Mouse (Mus musculus) thymus, postnatal 10 days (tissue): ENCODE results near the gene Cenpu.

ENCODE experiments used
- DNase-seq, 2 experiments: peaks; one replicate each; pipeline ENCODE4 v3.0.0; 2021; ENCODE audit warnings: low spot score in 2 of 2

The Cenpu gene

DNA sequence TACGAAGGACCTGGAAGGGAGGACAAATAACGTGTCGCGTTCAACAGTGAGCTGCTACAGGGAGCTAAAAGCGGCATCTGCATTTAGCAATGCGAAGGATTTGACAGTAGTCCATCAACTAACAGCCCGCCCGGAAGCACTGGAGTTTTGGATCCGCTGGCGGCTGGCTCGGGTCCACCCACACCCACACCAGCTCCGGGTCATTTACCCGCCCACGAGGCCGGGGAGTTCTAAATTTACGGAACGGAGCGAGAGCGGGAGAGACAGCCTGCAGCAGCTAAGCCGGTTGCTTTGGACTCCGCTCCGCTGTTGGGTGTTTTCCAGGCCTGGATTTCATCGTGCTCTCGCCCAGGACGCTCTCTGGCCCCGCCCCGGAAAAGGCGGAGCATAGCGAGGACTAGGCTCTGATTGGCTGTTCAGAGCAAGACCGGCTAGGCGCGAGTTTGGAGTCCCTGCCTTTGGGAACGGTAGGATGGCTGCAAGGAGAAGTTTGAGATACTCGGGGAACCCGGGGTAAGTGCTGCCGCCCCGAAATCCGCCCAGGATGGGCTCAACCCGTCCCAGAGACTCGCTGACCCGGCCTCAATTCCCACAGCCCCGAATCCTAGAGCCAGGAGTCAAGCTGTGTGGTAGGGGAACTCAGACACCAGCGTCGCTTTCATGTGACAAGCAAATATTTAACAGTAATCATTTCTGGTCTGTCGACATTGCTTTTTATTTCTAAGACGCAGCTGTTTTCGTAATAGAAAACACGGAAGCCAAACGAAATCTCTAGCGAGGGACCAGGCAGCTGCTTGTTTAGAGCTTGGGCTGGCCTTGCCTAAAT lies at the start of gene Cenpu:
Gene Cenpu (plus strand): TSS at position 414 of the 826 bp plus-strand sequence.
- DNase-seq, result peak; percentile 97 to 98

DNA sequence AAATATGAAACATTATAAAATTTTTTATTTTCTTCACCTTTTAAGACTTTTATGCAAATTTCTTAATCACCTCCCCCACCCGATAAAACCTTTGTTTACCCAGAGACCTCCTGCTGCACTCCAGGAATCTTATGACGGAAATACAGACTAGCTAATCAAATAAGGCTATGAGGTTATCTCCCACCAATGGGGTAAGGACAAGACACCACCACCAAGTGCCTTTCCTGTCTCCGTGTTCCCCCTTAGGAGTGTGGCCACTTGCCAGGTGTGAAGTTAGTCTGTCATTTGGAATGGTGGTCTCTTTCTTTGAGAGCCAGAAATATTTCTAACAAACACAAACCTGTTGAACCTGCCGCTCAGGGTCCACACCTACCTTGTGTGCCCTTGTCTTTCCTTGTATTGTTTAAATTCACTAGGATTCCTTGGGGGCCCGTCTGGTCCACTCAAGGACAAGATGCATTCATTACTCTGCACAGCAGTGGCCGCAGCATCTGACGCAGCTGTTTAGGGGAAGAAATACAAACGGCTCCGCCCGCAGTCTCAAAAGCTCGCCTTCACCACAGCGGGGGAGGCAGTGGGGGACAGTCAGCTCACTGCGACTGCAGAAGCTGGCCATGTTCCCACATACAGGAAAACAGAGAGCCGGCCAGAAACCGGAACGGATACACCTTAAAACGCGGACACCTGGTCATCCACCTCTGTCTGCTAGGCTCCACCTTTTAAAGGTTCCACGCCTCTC lies 49.3 kb upstream of the Cenpu start:
- no peak for DNase-seq

DNA sequence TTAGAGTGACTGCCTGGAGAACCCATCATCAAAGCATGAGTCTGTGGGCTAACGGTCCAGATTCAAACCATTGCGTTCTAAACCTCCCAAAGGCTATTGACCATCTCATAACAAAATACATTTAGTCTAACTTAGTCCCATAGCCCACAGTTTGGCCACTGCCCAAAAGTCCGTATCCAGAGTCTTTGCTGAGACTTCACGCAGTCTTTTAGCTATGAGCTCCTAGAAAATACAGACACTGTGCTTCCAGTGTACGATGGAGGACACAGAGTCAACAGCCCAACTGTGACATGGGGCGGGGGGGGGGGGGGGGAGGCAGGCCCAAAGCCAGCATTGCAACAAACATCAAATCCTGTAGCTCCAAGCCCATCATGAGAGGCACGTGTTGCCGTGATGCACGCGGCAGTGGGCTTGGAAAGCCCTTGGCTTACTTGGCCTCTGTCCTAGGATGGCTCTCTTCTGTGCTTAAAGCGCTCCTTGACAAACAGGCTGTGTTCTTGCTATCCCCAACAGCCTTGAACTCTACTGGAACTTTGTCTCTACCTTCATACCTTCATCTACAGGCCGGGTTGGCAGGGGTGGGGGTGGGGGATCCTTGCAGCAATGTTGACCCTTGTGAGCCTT lies 48.6 kb upstream of the Cenpu start:
- no peak for DNase-seq

DNA sequence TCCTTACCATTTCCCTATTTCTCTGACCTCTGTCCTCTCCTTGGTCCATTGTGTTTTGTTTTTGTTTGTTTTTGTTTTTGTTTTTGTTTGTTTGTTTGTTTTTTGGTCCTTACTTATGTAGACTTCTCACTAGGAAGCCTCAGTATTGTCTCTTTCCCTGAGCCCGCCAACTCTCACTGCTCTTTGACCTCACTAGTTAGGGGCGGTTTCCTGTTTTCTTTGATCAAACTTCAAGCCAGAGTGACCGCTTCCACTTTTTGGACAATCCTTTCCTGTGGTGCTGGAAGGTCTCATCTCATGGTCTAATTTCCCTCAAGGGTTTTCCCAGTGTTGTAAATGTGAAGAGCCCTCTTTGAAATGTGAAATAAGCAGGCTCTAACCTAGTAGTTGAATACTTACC lies 47.6 kb upstream of the Cenpu start:
- no peak for DNase-seq

DNA sequence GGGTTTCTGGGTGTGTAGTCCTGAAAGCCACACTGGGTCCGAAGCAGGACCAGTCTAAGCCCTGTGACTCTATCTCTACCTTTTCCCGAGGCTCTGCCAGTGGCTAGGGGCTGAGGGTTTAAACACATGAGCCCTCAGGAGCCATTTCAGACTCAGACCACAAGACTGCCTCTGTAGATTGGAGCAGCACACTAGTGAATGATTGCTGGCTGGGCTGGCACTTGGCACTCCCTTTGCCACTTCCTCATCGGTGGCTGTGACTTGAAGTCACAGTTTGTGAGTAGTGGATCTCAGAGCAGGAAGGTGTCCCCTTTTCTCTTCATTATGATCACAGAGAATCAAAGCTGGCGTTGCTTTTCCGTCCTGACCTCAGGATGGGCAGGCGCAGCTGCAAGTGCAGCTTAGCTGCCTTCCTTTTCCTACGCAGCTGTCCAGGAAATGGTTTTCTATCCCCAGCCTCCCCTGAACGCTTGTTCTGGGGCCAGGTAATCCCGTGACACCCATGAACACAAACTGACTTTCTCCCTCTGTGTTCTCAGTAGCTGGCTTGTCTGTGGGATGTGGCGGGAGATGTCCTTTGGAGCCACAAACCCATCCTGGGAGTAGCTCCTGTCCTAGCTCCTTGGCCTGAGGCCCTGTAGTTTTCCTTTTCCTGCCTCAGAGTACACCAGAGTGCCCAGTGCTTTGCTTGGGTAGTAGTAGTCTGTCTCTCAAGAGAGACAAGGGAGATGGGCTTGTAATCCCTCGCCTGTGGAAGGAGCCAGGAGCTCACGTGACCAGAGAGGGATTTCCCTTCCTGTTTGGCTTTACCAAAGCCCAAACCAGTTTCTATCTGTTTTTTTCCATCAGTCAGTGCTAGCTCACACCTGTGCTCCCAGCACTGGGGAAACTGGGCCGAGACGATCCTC lies 43.1 kb upstream of the Cenpu start:
- peak; percentile 12 to 21 for DNase-seq

DNA sequence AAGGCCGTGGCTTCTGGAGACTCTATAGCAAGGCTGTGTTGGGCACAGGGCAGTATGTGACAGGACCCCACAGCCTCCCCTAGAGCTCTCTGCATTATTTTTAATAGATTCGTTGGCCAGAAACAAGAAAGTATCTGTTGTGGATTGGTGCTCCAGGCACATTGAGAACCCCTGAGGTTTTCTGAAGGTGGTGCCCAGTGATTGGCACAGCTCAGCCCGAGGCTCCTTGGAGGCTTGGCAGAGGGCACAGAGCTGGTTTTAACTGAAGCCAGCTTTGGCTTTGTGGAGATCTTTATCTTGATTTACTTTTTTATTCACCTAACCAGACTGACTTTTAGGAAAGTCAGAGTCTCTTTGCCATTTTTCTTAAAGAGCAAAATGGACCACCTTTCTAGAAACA lies 42.4 kb upstream of the Cenpu start:
- no peak for DNase-seq

DNA sequence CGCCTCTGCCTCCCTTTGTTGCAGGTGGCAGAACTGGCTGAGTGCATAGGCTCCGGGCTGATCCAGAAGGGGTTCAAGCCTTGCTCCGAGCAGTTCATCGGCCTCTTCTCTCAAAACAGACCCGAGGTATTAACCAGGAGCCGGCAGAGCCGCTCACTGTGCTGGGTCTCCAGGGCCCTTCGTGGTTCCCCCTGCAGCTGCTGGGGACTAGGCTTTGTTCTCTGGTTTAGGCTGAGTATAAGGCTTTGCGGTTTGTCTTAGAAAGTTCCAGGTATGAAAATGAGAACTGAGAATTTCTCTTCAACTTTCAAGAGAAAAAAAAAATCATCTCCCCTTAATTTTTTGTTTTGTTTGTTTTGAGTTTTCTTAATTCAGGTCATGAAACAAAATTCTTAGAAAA lies 40.5 kb upstream of the Cenpu start:
- peak; percentile 16 to 18 for DNase-seq

DNA sequence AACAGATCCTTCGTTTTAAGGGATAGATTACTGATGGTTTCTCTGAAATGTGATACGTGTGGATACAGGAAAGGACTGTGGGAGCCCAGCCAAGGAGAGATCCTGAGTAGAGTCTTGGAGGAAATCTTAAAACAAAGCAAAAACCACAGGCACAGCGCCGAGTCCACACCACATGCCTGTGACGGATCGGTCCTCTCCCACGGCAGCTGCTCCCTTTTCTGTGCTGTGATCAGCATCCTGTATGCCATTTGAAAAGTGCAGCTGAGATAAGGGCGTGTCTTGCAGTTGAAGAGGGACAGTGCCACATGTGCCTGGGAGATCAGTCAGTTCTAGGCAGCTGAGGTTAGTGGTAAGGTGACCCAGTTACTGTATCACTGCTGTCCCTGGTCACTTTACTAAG lies 39.3 kb upstream of the Cenpu start:
- DNase-seq, result peak; percentile 8 to 30

DNA sequence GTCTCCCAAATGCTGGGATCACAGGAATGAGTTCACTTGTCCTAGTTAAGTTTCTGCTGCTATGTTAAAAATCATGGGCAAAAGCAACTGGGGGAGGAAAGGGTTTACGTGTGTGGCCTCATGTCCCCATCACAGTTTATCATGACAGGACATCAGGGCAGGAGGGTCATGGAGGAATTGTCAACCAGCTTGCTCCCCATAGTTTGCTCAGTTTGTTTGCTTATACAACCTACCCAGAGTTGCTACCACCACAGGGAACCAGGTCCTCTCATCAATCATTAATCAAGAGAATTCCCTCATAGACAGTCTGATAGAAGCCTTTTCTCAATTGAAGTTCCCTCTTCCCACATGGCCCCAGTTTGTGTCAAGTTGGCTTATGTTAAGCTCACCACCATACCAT lies 37.8 kb upstream of the Cenpu start:
- DNase-seq, result no peak

DNA sequence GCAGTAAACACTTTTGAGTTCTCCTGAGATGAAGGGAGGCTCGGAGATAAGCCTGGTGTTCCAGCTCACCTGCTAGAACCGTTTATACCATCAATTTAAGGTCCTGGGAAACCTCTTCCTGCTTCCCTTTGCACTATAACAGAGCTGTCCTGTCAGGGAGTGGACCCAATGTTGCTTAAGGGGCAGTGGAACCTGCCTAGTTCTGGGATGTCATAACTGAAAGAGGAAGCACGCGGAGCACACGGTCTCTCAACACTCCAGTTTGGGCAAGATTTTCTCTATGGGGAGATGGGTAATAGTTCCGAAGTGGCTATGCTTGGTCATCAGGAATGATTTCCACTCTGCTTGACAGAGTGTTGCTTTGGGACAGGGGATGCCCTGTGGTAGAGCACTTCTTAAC lies 31.2 kb upstream of the Cenpu start:
- no peak for DNase-seq

DNA sequence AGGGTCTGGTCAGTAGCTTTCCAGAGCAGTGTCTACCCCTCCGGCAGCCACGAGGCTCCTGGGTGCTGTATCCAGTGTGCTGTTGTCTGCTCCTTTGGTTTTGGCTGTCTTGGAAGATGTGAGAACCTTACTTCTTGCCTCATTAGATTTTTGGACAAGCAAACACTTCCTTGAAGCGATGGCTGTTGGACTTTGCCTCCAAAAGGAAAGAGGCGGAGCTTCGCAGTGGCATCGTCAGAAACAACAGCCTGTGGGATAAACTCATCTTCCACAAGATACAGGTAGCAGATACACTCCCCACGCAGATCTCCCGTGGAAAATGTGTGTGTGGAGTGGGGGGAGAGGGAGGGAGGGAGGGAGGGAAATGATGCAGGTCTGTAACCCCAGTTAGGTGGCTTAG lies 25.7 kb upstream of the Cenpu start:
- DNase-seq, result no peak

DNA sequence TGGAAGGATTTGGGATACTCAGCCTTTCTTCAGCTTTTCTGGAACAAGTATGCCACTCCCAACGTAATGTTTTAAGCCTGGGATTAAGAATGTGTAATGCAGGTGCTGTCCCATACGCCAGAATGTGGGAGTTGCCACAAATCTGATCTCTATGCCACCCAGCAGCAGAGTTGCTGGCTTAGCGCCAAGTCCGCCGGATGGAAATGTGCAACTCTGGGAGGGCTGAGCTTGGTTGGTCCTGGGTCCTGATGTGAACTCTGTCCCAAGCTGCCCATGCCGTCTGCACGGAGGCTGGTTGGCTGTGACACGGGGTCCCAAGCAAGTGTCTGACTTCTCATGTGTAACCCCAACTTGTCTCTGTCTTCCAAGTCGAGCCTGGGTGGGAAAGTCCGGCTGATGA lies 25.0 kb upstream of the Cenpu start:
- no peak for DNase-seq

DNA sequence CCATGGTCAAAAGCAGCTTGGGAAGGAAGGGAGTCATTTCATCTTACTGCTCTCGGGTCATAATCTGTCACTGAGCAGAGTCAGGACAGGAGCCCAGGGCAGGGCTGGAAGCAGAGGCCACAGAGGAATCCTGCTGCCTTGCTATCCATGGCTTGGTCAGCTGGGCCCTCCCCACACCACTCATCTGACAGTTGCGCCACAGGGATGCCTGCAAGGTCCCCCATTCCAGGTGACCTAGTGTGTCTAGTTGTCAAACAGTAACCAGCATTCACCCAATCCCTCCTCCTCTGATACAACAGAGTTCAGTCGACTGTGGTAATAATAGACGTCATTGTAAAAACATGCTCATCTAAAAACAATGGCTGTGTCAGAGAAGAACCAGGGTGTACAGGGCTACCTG lies 22.3 kb upstream of the Cenpu start:
- DNase-seq, result no peak

DNA sequence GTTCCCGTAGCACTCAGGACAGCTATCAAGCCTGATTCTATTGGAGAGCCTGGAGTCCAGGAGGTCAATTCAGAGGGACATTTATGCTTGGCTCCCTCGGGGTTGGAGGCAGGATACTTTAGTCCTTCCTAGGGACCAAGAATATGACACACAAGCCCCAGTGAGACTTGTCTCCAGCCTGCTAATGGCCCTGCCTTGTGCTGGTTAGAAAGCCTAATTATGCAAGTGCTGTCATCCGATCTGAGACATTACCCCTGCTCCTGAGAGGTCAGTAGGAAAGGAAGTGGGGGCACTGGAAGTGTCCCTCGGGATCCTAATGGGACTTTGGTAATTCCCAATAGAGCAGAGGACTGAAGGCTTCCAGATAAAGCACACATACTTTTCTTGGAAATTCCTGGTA lies 21.3 kb upstream of the Cenpu start:
- no peak for DNase-seq

DNA sequence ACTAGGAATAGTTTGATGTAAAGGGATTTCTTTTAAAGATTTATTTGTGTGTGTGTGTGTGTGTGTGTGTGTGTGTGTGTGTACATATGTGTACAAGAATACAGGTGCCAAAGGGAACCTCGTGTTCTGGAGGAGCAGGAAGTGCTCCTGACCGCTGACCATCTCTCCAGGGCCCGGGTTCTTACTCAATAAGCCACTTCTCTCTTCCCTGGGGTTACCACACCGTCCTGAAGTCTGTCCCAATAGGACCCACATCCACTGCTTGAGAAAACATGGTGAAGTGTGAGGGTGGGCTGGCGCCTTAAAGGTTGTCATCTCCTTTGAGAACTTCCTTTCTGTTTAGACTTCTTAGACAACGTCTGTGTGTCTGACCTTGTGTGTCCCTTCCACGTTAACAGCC lies 17.9 kb upstream of the Cenpu start:
- DNase-seq, result no peak

DNA sequence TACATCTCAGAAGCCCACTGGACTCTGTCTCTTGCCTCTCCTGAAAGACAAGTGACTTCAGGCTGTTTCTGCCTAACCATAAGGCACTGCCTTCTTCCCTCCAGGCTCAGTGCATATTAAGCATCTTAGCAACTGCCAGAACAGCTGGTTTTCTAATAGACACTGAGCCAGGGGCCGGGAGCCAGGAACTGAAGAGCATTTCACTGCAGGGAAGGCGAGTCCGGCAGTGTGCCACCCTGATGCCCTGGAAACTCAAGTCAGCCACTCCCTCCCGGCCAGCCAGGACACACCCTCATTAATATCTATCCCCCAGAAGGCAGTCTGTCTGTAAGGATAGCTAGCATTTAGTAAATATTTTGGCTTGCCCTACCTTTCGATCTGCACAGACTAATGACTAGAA lies 12.1 kb upstream of the Cenpu start:
- DNase-seq, result no peak

DNA sequence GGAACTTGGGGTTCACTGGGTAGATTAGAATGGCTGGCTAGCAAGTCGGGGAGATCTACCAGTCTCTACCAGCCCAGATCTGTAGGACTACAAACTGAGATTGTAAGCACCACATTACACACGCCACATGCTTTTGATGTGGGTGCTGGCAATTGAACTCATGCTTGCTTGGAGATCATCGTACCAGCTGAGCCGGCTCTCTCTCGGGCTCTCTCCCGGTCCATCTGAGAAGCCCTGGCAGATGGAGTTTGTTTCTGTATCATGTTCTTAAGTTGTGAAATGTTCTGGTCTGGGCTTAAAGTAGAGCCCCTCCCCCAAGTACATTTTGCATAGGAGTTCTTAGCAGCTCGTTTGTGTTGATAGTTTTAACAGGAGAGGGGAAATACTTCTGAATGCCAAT lies 8.6 kb upstream of the Cenpu start:
- peak; percentile 7 to 17 for DNase-seq

DNA sequence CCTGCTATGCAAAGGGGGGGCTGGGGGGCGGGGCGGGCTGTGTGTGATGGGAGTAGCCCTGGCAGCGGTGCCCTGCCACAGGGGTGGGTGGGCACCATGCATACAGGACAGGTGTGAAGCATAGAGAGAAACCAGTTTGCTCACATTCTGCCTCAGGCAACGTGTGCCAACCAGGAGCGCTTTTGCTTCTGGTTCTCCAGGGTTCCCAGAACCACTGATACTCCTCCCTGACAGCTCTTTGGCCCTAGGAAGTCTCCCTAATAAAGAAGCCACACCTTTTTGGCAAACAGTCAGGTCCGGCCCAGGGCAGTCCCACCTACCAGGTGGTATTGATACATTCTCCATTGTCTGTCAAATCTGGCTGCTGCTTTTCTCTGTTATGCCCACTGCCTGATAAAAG lies 8.2 kb upstream of the Cenpu start:
- no peak for DNase-seq

DNA sequence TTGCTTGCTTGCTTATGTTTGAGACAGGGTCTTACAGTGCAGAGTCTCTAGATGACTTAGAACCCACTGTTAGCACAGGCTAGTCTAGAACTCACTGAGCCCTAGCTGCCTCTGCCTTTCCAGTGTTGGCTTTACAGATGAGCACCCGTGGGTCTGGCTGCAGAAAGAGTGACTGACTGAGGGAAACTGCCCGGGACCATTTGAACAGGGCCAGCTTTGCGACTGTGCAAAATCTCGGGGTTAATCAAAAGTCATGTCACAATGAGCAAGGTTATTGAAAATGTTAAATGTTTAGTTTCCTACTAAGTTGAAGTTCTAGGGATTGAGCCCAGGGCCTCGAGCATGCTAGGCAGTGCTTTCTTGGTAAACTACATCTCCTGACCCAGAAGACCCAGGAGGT lies 6.0 kb upstream of the Cenpu start:
- DNase-seq, result no peak

DNA sequence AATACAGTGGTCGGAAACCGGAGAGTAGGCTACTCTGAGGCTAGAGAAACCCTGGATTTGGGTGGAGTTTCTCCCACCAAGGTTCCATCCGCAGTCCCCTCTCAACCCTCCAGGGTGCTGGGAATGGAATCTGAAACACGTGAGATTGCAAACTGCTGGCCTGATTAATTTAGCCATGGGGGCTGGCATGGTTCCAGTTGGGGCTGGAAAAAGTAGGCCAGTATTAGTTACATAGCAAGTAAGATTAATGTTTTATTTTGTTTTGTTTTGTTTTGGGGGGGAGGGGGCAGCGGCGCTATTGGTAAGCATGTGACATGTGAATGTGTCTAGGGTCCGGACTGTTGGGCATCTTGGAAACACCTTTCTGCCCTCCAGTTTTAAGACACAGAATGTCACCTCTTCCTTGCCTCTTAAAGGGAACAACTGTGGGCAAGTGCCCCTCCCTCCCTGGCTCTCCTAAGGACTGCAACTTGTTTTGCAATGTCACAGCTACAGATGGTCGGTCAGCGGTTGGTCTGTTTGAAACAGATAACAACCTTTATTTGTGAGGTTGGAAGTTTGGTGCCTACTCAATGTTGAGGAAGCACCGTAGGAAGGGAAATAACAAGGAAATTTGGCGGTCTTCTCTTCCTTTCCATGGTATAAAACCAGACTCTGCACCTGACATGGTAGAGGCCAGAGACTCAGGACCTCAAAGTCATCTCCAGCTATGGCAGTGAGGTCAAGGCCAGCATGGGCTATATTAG lies 5.2 kb upstream of the Cenpu start:
- DNase-seq, result no peak

DNA sequence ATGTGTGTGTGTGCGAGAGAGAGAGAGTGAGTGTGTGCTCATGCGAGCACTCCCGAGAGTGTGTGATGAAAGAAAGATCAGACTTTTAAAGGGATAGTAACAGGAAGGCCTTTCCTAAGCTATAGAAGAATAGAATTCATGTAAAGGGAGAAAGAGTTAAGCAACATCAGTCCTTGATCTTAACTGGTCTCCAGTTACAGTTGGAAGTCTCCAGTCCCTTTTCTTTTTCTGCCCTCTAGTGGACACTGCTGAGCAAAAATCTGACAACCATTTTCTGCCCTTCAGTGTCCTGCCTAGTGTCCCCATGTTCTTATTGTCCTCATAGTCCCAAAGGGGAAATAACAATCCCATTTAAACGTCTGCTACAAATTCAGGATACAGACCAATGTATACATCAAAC lies 4.6 kb upstream of the Cenpu start:
- DNase-seq, result peak in 1 of 2 experiments; percentile 45
